ENCODE assay signal across 17 mouse cellular contexts in the genomic region with DNA sequence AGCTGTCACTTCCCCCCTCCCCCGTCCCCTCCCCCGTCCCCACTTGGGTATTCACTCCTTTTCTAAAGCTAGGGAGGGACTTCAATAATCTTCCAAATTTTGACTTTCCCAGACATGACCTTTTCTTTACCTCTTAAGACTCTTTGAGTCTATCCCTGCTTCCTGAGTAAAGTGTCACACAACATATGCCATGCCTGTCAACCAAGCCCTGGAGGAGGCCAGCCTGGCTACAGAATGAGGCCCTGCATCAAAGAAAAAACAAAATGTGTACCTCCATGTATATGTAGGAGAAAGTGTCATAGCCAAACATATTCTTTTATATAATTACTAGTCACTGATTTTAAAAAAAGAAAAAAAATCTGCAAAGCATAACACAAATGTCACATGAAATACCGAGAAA. TPM values are rescaled to one million over a fixed set of nuclear protein-coding genes. Genes with fewer than 3 reads are reported as not detected.
DNase-seq lines count a peak whose midpoint lies in the region.
"Had no signal": no experiment of that assay in that cellular context is flagged by ENCODE, and none has a peak within 500 bp of the region (broad histone marks: within the 10 kb centered on the region; RNA-seq: fewer than 3 reads in every experiment).

No protein-coding gene starts in this region.

- 64% methylated on average over 3 of the region's 3 CpGs for WGBS in heart, embryonic 10.5 days

- no peaks in the 10 kb centered on the region for H3K27me3 ChIP-seq in heart, embryonic 10.5 days (ENCODE audit: insufficient read depth, poor library complexity, severe bottlenecking)
- H3K27me3 ChIP-seq: CH12.LX, Patski had no signal

- H3K4me1 ChIP-seq in heart, embryonic 10.5 days = no peaks in the 10 kb centered on the region

- peak; percentile 72 for DNase-seq in heart, adult 11 months
- DNase-seq in heart, postnatal 25 days (ENCODE audit: low spot score) = no peak
- peak; percentile 58 for DNase-seq in heart, embryonic 10.5 days (ENCODE audit: low spot score)
- DNase-seq in heart, adult 8-10 months (ENCODE audit: low spot score) = no peak
- DNase-seq: adrenal gland, adult 2 months; adrenal gland, adult 8-10 months; adrenal gland, postnatal 10 days; adrenal gland, postnatal 14 days; adrenal gland, postnatal 25 days; adrenal gland, postnatal 36 days; B cell, adult 2 months; cerebellum, adult 11 months; cerebellum, adult 11-12 months; cerebellum, adult 18-20 months had no signal

- H3K27ac ChIP-seq in heart, embryonic 10.5 days = no peak overlapping the region

- H3K4me3 ChIP-seq in heart, embryonic 10.5 days = no peak overlapping the region

- H3K9me3 ChIP-seq in heart, embryonic 10.5 days = no peaks in the 10 kb centered on the region
- H3K9me3 ChIP-seq: G1E had no signal

- no peaks in the 10 kb centered on the region for H3K36me3 ChIP-seq in heart, embryonic 10.5 days
- H3K36me3 ChIP-seq: G1E had no signal

- intact Hi-C loops in heart, postnatal 25 days (cut with DNase I) = no loop called here

RNA-seq across cellular contexts. Expression of a gene that starts 3.7 kb away (rescaled TPM):
- total RNA-seq in heart, postnatal 25 days (2021) = 10 to 100 TPM; 78.9 to 81.3 TPM
- polyA plus RNA-seq in heart, embryonic 10.5 days (2016; fragmentation: Nextera tagmentation; extraction: Ambion mirVana) = 67.4 and 84.3 TPM in 2 replicates
- 10 to 100 TPM; 82.0 to 92.4 (median 85.0) TPM for total RNA-seq in heart, adult 8-10 months (2022)

Comparison
In these comparisons a context has a peak if more than half of its experiments do, and no peak if none do; other contexts are left out.
1. DNase-seq: peak in heart, adult 11 months (single experiment) and heart, embryonic 10.5 days (single experiment); none in heart, postnatal 25 days (single experiment) and heart, adult 8-10 months (single experiment).